Mouse (Mus musculus) hindlimb bud, embryonic 11.5 days (tissue): ENCODE results near the gene Wipf3.

Experiments
- DNase-seq: peaks from one replicate; pipeline ENCODE4 v3.0.0-alpha.2; 2012; ENCODE audit warnings: low read depth, low spot score; ENCODE audit errors: extremely low spot score

Gene Wipf3

GRCm38 (mm10) chr6:54431761-54432160, 2.4 kb downstream of the Wipf3 start:
- DNase-seq: no peak

- DNase-seq: no peak
These were observed 2.8 kb downstream of the Wipf3 start for GRCm38 (mm10) chr6:54432191-54432590.

- DNase-seq: no peak
These were observed 3.6 kb downstream of the Wipf3 start for GRCm38 (mm10) chr6:54432806-54433545.

GRCm38 (mm10) chr6:54434171-54434570, 4.8 kb downstream of the Wipf3 start:
- DNase-seq: no peak

GRCm38 (mm10) chr6:54435663-54436062, 6.3 kb downstream of the Wipf3 start:
- no peak for DNase-seq

- DNase-seq: no peak
These were observed 6.9 kb downstream of the Wipf3 start for GRCm38 (mm10) chr6:54436286-54436685.

- no peak for DNase-seq
These were observed 9.1 kb downstream of the Wipf3 start for GRCm38 (mm10) chr6:54438510-54438909.

GRCm38 (mm10) chr6:54440658-54441057, 11.3 kb downstream of the Wipf3 start:
- DNase-seq: no peak

GRCm38 (mm10) chr6:54443657-54444056, 14.3 kb downstream of the Wipf3 start:
- no peak for DNase-seq

- DNase-seq: no peak
These were observed 14.7 kb downstream of the Wipf3 start for GRCm38 (mm10) chr6:54444086-54444485.

- DNase-seq: peak; percentile 54
These were observed 15.9 kb downstream of the Wipf3 start for GRCm38 (mm10) chr6:54445249-54445818.

GRCm38 (mm10) chr6:54447353-54447752, 17.9 kb downstream of the Wipf3 start:
- no peak for DNase-seq

GRCm38 (mm10) chr6:54459661-54460060, 30.3 kb downstream of the Wipf3 start:
- no peak for DNase-seq

GRCm38 (mm10) chr6:54460172-54460914, 30.9 kb downstream of the Wipf3 start:
- no peak for DNase-seq

- DNase-seq: no peak
These were observed 31.7 kb downstream of the Wipf3 start for GRCm38 (mm10) chr6:54460915-54461671.

- no peak for DNase-seq
These were observed 33.4 kb downstream of the Wipf3 start for GRCm38 (mm10) chr6:54462766-54463165.

- DNase-seq: no peak
These were observed 34.5 kb downstream of the Wipf3 start for GRCm38 (mm10) chr6:54463701-54464458.

GRCm38 (mm10) chr6:54464926-54465325, 35.5 kb downstream of the Wipf3 start:
- DNase-seq: no peak

GRCm38 (mm10) chr6:54467371-54467770, 38.0 kb downstream of the Wipf3 start:
- no peak for DNase-seq

- DNase-seq: no peak
These were observed 42.5 kb downstream of the Wipf3 start for GRCm38 (mm10) chr6:54471866-54472265.
